Mouse (Mus musculus) embryonic fibroblast, embryonic 13.5 days (primary cell): Measurements from ENCODE around the gene Mtif3.

ENCODE experiments used
- CTCF ChIP-seq: IDR thresholded peaks from 2 replicates; pipeline ENCODE4 v1.5.1; 2011; ENCODE audit warnings: mild to moderate bottlenecking, control low read depth, low read length, moderate library complexity, borderline replicate concordance; ENCODE audit not compliant: insufficient read depth
- POLR2A ChIP-seq: IDR thresholded peaks from 2 replicates; pipeline ENCODE4 v1.6.1; 2011; ENCODE audit warnings: low read depth, mild to moderate bottlenecking, control low read depth, low read length, moderate library complexity

DNA sequence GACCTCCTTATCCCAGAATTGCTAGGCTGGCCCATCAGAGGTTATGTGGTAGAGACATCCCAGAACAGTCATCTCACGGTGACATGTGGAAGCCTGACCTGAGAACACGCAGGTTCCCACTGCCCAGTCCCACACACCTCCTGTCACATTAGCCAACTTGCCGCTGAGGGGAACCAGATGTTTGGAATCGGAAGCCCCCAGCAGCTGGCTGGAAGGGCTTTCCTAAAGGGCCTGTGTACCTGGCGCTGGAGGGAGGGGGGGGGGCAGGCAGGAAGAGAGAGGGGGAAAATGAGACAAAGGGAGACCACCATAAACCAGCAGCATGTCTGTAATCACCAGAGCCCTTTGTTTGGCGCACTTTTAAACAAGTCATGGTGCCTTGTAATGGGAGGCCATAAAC, 43.7 kb downstream of the Mtif3 start:
- TF ChIP-seq CTCF (no peak), POLR2A (no peak)
